Mouse (Mus musculus): Measurements from ENCODE around the gene Mlec.

DNA sequence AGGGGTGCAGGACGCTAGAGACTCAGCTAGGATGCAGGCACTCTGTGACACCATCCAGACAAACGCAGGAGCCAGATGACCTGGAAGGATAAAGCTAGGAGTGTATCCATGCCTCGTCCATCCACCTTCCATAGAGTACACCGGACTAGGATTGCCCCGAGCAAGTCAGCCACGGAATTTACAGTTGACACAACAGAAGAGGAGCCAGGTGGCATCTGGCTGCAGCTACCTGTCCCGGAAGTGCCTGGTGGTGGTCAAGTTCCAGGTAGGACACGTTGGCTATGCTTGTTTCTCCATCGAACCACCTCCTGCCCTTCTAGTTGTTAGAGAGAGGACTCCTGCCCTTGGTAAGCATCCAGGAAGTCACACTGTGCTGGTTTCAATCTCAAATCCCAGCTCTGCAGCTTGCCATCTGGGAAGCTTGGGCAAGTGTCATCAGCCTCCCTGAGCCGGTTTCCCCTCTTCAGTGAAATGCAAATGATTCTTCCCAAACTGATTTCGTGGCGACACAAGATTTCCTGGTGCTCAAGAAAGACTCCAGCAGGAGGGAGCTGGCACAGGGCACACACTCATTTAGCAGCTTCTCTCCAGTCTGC lies 36.7 kb upstream of the Mlec start:
- TF ChIP-seq CTCF (IDR thresholded peaks at IDR 0.05; ENCODE audit: extremely low read depth, insufficient read depth, low read length) (no peak), POLR2A (IDR thresholded peaks at IDR 0.05; ENCODE audit: extremely low read depth, insufficient read depth, low read length) (no peak)
